Comparison of ENCODE assay signal across 13 mouse cellular contexts in the genomic region with DNA sequence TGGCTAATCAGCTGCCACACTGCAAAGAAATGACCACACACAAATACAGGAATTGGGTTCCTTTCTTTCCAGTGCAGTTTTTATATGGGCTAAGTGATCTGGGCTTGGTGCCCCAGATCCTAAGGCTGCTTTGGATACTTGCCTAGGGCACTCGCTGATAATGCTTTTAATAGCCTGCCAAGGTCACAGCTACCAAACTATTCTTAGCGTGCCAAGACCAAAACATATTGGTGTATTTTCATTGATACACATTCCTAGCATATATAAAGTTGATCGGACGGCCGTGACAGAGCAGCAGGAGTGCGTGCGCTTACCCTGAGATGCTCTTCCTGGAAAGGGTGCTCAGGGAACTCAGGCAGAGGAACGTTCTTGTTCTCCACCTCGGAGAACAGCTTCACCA. TPM values are rescaled to one million over a fixed set of nuclear protein-coding genes. Genes with fewer than 3 reads are reported as not detected.
DNase-seq lines count a peak whose midpoint lies in the region; ATAC-seq lines count a peak whose summit lies in the region.
"Had no signal": no experiment of that assay in that cellular context is flagged by ENCODE, and none has a peak within 500 bp of the region (broad histone marks: within the 10 kb centered on the region; RNA-seq: fewer than 3 reads in every experiment).

No protein-coding gene starts in this region.

- DNase-seq in gastrocnemius, postnatal 25 days, result peak; percentile 10
- DNase-seq in gastrocnemius, postnatal 14 days, result no peak
- DNase-seq in adrenal gland, postnatal 25 days, result peak; percentile 20
- DNase-seq in cerebellum, adult 9-11 months, result peak; percentile 53
- DNase-seq in lung, postnatal 25 days (ENCODE audit: low spot score), result no peak
- no peak for DNase-seq in thymus, postnatal 25 days
- DNase-seq: retina, postnatal 1 day; thymus, postnatal 36 days had no signal

- no peaks in the 10 kb centered on the region for H3K9me3 ChIP-seq in heart, embryonic 16.5 days (replicated peaks; ENCODE audit: control insufficient read depth, low read length)
- H3K9me3 ChIP-seq in kidney, embryonic 14.5 days (ENCODE audit: control insufficient read depth, low read length), result no peaks in the 10 kb centered on the region
- H3K9me3 ChIP-seq: embryonic facial prominence, embryonic 15.5 days; liver, embryonic 15.5 days had no signal

- peaks cover 20% of the 10 kb centered on the region for H3K4me1 ChIP-seq in heart, embryonic 16.5 days (ENCODE audit: control insufficient read depth, insufficient read depth, low read length)
- H3K4me1 ChIP-seq in kidney, embryonic 14.5 days (ENCODE audit: control insufficient read depth, insufficient read depth, low read length), result no peaks in the 10 kb centered on the region
- H3K4me1 ChIP-seq: embryonic facial prominence, embryonic 15.5 days; liver, embryonic 15.5 days had no signal

- ATAC-seq in heart, embryonic 16.5 days (replicated peaks; ENCODE audit: extremely low read depth, insufficient read depth, low FRiP score), result peak; percentile 79
- ATAC-seq in kidney, embryonic 14.5 days (ENCODE audit: low FRiP score, low TSS enrichment), result no peak

- H3K4me2 ChIP-seq in heart, embryonic 16.5 days (ENCODE audit: low read depth, low read length), result peak overlapping the region; percentile 54
- H3K4me2 ChIP-seq in kidney, embryonic 14.5 days (replicated peaks; ENCODE audit: low read depth, low read length), result no peak overlapping the region
- H3K4me2 ChIP-seq: embryonic facial prominence, embryonic 15.5 days; liver, embryonic 15.5 days had no signal

- H3K27me3 ChIP-seq in heart, embryonic 16.5 days (ENCODE audit: control insufficient read depth, insufficient read depth, low read length), result no peaks in the 10 kb centered on the region
- H3K27me3 ChIP-seq in kidney, embryonic 14.5 days (ENCODE audit: control insufficient read depth, insufficient read depth, low read length), result no peaks in the 10 kb centered on the region
- H3K27me3 ChIP-seq: embryonic facial prominence, embryonic 15.5 days; liver, embryonic 15.5 days had no signal

- H3K4me3 ChIP-seq in heart, embryonic 16.5 days (ENCODE audit: low read length), result 0 out of 2 replicates have a peak overlapping the region, but pooled peaks have one; percentile 12
- no peak overlapping the region for H3K4me3 ChIP-seq in kidney, embryonic 14.5 days (ENCODE audit: low read length)
- H3K4me3 ChIP-seq: embryonic facial prominence, embryonic 15.5 days; liver, embryonic 15.5 days; myocyte had no signal

- peak overlapping the region; percentile 92 for H3K27ac ChIP-seq in heart, embryonic 16.5 days (ENCODE audit: low read length)
- H3K27ac ChIP-seq in kidney, embryonic 14.5 days (ENCODE audit: low read depth, low read length), result no peak overlapping the region
- H3K27ac ChIP-seq: embryonic facial prominence, embryonic 15.5 days; liver, embryonic 15.5 days had no signal

- no peak overlapping the region; the same call in 1 of the 2 replicates for H3K9ac ChIP-seq in heart, embryonic 16.5 days (ENCODE audit: low read length)
- H3K9ac ChIP-seq in kidney, embryonic 14.5 days (ENCODE audit: low read depth, low read length), result no peak overlapping the region
- H3K9ac ChIP-seq: embryonic facial prominence, embryonic 15.5 days; liver, embryonic 15.5 days had no signal

- WGBS in heart, embryonic 16.5 days, result 46% methylated on average over 9 of the region's 9 CpGs
- WGBS in kidney, embryonic 14.5 days, result 91% methylated on average over 9 of the region's 9 CpGs

- peaks cover 23% of the 10 kb centered on the region for H3K36me3 ChIP-seq in heart, embryonic 16.5 days (ENCODE audit: control insufficient read depth, insufficient read depth)
- H3K36me3 ChIP-seq in kidney, embryonic 14.5 days (ENCODE audit: control insufficient read depth, insufficient read depth, low read length), result peaks cover 20% of the 10 kb centered on the region; the same call in 1 of the 2 replicates

- intact Hi-C loops in gastrocnemius, postnatal 14 days (cut with DNase I; ENCODE audit: low total_unique reads), result no loop called here

RNA-seq across cellular contexts. Expression of a gene that starts 22.6 kb away (rescaled TPM):
- 10 to 100 TPM; 90.1 to 93.5 TPM for total RNA-seq in gastrocnemius, postnatal 25 days (2021)
- total RNA-seq in gastrocnemius, postnatal 14 days (2021), result 100 to 1,000 TPM in 1 of 2 experiments, 10 to 100 TPM in 1; 92.4 to 130 TPM
- total RNA-seq in adrenal gland, postnatal 25 days (2021), result 86.1 and 149 TPM in 2 replicates
- polyA plus RNA-seq in heart, embryonic 16.5 days (2015; fragmentation: Nextera tagmentation; extraction: Ambion mirVana), result 81.9 and 85.6 TPM in 2 replicates
- polyA plus RNA-seq in kidney, embryonic 14.5 days (2014; fragmentation: Nextera tagmentation; extraction: Ambion mirVana), result 30.4 and 74.9 TPM in 2 replicates

Comparison
In these comparisons a context has a peak if more than half of its experiments do, and no peak if none do; other contexts are left out.
1. DNase-seq: peak in gastrocnemius, postnatal 25 days (single experiment), adrenal gland, postnatal 25 days (single experiment) and cerebellum, adult 9-11 months (single experiment); none in gastrocnemius, postnatal 14 days (single experiment), lung, postnatal 25 days (single experiment) and thymus, postnatal 25 days (single experiment).